Mouse (Mus musculus): ENCODE results near the gene Wdr73.

Gene Wdr73

DNA sequence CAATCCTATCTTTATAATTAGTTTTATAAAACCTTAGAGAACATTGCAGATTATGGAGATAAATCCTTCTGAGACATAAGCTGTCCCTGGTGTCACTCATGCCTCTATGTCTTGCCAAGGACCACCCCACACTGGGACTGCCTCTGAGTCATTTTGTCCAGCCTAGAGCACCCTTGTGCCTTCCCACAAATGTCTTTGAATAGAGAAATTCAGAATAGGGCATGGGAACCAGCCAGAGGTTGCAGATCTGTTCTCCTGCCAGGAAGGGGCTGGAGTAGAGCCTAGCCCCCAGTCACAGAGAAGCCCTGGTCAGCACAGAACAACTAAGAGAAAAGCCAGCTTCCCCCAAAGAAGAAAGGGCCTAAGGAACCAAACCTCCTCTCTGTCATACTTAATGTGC is 45.8 kb downstream of the Wdr73 start:
- no peak for DNase-seq (ENCODE audit: low spot score in 2 of 2)

DNA sequence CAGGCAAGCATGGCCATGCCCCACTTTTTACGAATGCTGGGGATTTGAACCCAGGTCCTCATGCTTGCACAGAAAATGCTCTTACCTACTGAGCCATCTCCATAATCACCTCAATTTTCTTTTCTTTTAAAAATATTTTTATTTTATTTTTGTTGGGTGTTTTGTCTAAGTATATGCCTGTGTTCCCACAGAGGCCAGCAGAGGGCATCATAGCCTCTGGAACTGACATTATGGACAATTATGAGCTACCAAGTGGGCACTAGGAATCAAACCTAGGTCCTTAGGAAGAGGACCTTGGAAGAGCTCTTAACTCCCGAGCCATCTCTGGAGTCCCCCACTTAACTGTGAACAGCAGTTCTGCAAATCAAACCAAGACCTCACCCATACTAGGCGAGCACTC is 47.9 kb downstream of the Wdr73 start:
- no peak for DNase-seq (ENCODE audit: low spot score in 2 of 2)

DNA sequence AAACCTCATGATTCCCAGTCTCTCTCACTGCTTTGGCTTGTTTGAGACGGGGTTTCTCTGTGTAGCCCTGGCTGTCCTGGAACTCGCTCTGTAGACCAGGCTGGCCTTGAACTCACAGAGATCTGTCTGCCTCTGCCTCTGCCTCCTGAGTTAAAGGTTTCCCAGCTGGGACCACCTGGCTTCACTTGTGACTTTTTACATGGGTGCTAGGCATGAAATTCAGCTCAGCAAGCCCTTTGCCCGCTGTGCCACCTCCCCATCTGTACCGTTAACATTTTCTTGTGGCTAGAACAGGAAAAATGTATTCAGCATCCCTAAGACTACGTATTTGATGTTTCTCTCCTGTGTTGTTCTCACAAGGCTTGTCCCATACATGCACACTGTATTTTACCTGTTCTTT is 50.5 kb downstream of the Wdr73 start:
- no peak for DNase-seq (ENCODE audit: low spot score in 2 of 2)

DNA sequence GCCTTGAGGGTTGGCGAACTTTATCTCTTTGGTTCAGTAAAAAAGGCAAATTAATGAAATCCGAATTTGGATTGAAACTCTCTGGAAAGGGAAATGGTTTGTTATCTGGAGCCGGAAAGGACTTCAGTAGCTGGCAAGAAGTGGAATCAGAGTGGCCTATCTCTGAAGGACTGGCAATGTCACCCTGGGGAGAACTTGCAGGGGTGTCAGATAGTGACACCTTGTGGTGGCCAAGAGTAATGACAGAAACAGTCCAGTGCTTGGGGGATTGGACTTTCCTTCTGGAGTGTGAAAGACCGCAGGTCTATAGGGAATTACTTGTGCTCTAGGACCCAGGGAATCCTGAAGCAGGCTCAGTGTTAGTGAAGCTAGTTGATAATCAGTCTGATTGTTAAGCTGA is 51.4 kb downstream of the Wdr73 start:
- DNase-seq (ENCODE audit: low spot score in 2 of 2) = no peak

DNA sequence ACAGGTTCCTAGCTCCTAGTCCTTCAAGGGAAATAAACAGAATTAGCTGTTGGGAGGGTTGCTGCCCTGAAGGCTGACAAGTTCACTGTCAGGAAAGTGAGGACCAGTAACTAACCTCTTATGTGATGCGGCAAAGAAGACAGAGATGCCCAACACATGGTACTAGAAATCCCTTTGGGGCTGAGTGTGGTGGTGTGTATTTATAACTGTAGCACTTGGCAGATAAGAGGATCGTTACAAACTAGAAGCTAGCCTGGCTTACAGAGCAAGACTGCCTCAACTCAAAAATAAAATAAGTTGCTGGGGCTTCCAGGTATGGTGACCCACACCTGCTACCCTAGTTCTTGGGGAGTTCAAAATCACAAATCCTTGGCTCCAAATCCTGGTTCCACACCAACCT is 51.8 kb downstream of the Wdr73 start:
- DNase-seq (ENCODE audit: low spot score in 2 of 2) = no peak

DNA sequence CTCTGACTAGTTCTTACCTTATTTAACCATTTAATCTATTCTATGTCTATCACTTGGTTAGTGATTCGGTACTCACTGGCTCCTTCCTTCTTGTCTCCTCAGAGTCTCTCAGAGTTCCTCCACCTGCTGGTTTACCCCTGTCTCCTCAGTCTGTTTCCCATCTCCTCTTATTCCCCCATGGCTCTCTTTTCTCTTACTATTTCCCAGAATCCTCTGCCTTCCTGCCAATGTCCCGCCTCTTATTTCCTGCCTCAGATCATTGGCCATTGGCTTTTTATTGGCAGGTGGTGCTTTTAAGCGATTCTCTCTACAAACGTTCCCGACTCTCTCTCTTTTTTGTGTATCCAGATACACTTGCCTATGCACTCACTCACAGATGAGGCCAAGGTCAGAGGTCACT is 54.4 kb downstream of the Wdr73 start:
- no peak for DNase-seq (ENCODE audit: low spot score in 2 of 2)

DNA sequence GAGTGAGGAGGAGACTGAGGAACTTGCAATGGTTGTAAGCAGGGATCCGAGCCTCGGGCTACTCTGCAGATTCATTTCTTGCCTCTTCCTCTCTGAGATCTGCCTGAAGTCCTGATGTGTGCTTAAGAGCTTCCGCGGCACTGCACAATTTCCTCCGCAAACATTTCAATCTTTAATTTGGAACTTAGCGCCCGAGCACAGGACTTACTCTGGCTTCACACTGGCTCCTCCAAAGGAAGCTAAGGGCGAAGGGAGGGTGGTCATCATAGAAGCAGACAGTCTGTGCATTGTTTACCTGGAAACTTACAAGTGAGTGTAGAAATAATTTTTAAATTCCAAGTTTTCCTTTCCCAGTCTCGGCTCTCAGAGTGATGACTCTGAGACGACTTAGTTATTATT is 54.8 kb downstream of the Wdr73 start:
- no peak for DNase-seq (ENCODE audit: low spot score in 2 of 2)

DNA sequence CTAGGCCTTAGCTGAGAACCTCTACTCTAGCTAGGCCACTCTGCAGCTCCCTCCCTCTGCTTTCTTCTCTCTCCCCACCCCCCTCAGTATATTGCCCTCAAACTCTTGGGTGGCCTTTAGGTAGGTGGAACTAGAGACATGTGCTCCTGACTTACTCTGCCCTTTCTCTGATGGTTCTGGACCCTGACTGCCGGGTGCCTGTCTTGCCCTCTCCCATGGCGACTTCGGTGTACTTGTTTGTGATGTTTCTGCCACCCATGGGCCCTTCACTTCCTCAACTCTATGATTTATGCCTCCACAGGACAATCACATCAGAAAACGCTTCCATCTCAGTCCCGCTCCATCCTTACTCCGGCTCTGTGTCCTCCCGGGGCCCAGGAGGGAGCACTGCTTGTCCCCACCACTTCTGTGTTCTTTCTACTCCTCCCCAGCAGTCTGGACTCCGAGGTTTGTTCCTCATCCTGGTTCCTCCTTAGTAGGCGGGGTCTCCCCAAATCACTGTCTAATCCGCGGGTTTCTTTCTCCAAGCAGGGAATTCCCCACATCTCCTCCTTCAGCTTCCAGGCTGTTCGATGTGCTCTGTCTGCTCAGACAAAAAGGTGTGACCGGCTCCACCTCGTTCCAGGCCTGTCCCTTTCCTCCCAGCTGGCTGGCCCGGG is 55.3 kb downstream of the Wdr73 start:
- DNase-seq (ENCODE audit: low spot score in 2 of 2) = no peak

DNA sequence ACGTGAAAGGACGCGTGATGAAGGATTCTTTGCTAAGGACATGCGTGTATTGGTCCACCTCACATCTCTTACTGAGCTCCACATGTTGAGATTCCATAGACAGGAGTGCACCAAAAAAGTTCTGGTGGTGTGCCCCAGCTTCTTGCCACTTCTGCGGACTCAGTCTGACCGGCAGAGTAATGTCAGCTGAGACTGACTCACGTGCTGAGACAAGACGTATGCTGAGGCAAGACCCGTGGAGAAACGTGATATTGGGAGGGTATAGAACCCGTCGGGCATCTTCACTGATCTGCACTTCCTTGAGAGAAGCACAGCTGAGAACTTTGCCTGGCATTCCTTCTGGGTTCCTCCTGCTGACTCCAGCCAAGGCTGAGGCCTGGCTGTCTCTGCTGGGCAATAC is 56.4 kb downstream of the Wdr73 start:
- DNase-seq (ENCODE audit: low spot score in 2 of 2) = no peak

DNA sequence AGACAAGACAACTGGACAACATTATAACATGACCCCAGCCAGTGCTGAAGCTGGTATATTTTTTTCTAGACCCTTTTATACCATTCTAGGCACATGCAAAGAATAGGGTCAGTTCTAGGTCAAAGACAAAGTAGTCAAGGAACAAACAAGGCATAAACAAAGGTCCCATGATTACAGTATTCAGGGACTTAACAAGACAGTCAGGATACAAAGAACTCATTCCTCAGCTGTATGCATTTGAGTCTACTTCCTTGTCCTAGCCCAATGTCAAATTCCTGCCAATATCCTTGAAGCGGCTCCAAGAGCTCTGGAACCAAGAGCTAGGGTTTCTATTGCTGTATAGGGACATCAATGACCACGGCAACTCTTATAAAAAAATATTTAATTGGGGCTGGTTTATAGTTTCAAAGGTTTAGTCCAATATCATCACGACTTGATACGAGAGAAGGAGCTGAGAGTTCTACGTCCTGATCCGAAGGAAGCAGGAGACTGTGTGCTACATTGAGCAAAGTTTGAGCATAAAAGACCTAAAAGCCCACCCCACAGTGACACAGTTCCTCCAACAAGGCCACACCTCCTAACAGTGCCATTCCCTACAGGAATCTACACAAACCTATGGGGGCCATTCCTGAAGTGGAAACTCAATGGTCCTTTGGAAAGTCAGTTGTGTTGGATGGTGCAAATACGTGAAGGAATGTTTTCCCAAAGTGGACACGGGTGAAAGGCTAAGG is 57.0 kb downstream of the Wdr73 start:
- DNase-seq (ENCODE audit: low spot score in 2 of 2) = no peak

DNA sequence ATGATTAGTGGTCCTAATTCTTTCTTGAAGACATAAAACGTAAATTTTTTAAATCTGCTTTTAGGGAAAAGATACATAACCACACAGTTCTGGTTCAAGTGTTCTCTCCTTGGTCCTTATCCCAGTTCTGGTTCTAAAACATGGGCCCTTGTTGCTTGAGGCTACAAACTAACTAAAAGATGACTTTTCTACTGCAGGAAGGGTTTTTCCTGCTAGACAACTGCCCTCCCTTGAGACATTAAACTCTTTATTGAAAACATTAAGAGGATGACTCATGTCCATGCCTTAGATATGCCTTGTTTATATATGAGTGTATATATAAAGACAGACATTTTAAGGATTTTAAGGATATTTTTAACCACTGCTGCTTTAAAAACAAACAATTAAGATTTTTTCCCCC is 57.9 kb downstream of the Wdr73 start:
- no peak for DNase-seq (ENCODE audit: low spot score in 2 of 2)

DNA sequence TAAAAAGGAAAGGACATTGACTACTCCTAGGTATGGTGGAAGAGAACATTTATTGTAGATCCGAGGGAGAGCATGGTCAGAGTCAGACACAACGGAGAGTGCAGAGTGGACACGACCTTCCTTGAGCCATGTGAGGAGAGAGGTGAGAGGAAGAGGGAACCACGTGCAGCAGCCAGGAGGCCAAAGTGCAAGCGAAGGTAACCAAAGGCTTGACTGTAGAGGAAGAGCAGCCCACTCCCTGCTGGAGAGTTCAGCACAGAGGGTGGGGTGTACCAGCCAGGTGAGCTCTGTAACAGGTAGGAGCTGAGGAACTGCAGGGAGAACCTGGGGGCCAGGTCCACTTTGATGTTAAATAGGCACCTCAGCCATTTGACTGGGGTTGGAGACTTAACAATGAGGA is 58.9 kb downstream of the Wdr73 start:
- DNase-seq (ENCODE audit: low spot score in 2 of 2) = no peak

DNA sequence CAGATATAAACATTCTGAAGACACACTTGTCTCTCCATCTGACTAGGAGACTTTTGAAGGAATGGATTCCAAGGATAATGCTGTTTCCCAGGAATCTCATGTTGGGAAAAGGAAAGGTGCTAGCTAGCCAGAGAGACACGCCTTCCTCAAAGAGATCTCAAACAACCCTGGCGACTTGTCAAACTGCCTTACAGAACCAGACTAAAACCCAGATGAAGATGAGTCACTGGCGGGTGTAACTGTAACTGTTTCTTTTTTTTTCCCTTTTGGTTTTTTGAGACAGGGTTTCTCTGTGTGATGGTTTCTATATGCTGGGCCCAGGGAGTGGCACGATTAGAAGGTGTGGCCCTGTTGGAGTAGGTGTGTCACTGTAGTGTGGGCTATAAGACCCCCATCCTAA is 60.1 kb downstream of the Wdr73 start:
- DNase-seq (ENCODE audit: low spot score in 2 of 2) = no peak
